Mouse (Mus musculus): ENCODE measurements around the gene Eif4e3.

- TF ChIP-seq GATA1 (IDR thresholded peaks at IDR 0.05; ENCODE audit: low read length) (no peak), TAL1 (IDR thresholded peaks at IDR 0.05; ENCODE audit: low read length) (no peak)
These were observed 40.8 kb downstream of the Eif4e3 start for GRCm38 (mm10) chr6:99625803-99626202.
